Mouse (Mus musculus) splenic B cell, adult 2 months (primary cell): ENCODE results near the gene Ubxn10.

Source experiments
- DNase-seq: peaks from one replicate; pipeline ENCODE4 v3.0.0-alpha.2; 2011; ENCODE audit warnings: low read depth, low spot score
- H3K27me3 ChIP-seq: 2 replicates; pipeline ENCODE4 v1.6.1; 2012; ENCODE audit warnings: mild to moderate bottlenecking, low read length, moderate library complexity, mixed read lengths; ENCODE audit not compliant: control insufficient read depth, poor library complexity, insufficient read depth, severe bottlenecking
- H3K36me3 ChIP-seq: 2 replicates; pipeline ENCODE4 v1.6.1; 2012; ENCODE audit warnings: mild to moderate bottlenecking, low read length, moderate library complexity, mixed read lengths; ENCODE audit not compliant: control insufficient read depth, poor library complexity, insufficient read depth, severe bottlenecking

The Ubxn10 gene

DNA sequence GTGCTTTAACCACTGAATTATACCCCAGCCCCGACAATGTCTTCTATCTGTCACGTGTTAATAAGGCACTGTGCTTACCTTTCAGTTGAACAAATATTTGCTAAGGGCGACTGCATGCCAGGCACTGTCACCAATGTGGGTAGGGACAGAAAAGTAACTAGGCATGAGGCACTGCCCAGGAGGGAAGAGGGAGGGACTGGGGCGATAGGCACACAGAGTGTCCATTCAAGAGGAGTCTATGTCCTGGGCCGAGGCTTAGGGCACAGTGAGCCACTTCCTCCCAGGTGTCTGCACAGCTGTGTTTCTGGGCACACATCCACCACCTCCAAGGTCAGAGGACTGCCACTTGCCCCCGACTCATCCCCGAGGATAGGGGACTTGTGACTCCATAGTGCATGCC is at the start of gene Ubxn10:
Ubxn10 (minus strand) TSS at position 137 of the 400 bp plus-strand sequence.
- DNase-seq: no peak
- Histone ChIP-seq H3K27me3 (no peaks in the 10 kb centered on the region), H3K36me3 (no peaks in the 10 kb centered on the region)

DNA sequence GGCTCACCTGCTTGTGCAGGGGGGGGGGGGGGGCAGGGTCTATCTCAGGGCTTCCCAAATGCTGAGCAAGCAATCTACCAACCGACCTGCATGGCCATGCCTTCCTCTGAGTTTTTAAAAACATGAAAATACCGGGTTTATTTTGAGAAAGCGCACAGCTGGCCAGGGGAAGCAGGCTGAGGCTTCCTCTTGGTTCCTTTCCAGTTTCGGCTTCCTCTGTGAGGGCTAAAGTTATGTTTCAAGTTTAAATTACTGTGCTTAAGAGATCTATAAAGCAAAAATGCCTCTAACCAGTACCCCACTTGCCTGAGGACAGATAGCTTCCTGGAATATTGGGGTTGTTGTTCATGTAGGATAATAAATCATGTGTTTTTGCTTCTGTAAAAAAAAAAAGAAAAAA is 49.2 kb upstream of the Ubxn10 start:
- DNase-seq: no peak
- H3K27me3 ChIP-seq: no peaks in the 10 kb centered on the region; the same call in 1 of the 2 replicates
- H3K36me3 ChIP-seq: no peaks in the 10 kb centered on the region

- Histone ChIP-seq H3K27me3 (no peaks in the 10 kb centered on the region; the same call in 1 of the 2 replicates), H3K36me3 (no peaks in the 10 kb centered on the region)
- DNase-seq: no peak
Measured at GRCm38 (mm10) chr4:138785721-138786120, 48.8 kb upstream of the Ubxn10 start.

GRCm38 (mm10) chr4:138782098-138782497 is 45.1 kb upstream of the Ubxn10 start:
- Histone ChIP-seq H3K36me3 (no peaks in the 10 kb centered on the region), H3K27me3 (no peaks in the 10 kb centered on the region)
- no peak for DNase-seq

GRCm38 (mm10) chr4:138780300-138780699 is 43.3 kb upstream of the Ubxn10 start:
- Histone ChIP-seq H3K27me3 (no peaks in the 10 kb centered on the region), H3K36me3 (no peaks in the 10 kb centered on the region)
- DNase-seq: no peak

DNA sequence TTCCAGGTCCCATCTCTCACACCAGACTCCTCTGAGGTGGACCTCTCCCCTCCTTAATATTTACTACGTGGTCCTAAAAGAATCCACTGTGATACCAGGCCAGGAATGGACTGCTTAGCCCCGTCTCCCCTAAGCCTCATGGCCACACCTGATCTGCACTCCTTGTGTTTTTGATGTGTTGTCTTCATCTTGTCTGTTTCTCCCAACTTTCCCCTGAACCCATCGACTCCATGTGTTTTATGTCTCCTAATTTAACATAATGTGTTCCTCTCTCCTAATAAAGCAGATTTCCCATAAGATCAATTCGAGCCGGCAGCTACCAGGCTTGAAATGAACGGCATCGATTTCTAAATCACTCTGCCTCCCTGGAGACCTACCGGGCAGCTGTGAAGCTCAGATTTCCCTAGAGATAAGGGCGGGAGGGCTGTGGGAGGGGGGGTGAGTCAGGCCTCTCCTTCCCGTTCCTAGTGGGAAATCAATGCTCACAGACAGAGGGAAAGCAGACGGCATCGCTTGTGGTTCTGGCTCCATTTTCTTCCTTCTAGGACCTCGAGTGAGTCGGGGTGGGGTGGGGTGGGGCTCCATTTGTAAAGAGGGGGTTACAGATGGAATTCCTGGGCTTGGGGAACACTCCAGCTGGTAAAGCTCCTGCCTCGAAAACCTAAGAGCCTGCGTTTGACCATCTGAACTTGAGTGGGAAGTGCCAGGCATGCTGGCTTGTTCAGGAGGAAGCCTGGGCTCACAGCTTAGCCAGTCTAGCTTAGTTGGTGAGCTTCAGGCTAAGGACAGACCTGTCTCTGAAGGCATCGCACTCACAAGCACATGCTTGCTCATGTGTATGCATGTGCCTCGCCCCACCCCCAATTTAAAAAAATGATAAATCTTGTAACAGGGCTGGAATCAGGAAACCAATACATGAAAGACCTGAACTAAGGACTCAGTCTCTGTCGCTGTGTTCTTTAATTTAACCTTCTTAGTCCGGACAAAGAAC is 40.7 kb upstream of the Ubxn10 start:
- no peaks in the 10 kb centered on the region for H3K36me3 ChIP-seq
- H3K27me3 ChIP-seq: no peaks in the 10 kb centered on the region
- DNase-seq: no peak

DNA sequence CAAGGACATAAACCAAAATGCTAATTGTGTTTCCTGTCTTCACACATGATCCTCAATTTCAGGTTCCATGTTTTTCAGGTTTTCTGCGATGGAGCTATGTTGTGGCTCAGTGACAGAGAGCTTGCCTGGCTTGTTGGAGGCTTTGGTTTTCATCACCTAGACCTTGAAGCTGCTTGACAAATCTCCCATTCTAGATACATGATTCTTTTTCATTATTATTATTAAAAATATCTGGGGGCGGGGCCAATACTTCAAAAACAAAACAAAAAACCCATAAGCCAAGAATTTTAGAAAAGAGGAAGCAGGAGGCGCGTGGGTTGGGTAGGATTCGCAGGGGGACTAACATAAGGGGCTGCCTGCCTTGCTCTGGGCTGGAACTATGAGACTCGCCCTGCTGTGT is 38.5 kb upstream of the Ubxn10 start, which contains the start of gene Pla2g2d:
Pla2g2d (plus strand) TSS at position 301 of the 400 bp plus-strand sequence.
- Histone ChIP-seq H3K36me3 (no peaks in the 10 kb centered on the region), H3K27me3 (no peaks in the 10 kb centered on the region)
- DNase-seq: no peak

GRCm38 (mm10) chr4:138772386-138772785 is 35.4 kb upstream of the Ubxn10 start:
- no peaks in the 10 kb centered on the region for H3K36me3 ChIP-seq
- no peak for DNase-seq
- no peaks in the 10 kb centered on the region for H3K27me3 ChIP-seq

DNA sequence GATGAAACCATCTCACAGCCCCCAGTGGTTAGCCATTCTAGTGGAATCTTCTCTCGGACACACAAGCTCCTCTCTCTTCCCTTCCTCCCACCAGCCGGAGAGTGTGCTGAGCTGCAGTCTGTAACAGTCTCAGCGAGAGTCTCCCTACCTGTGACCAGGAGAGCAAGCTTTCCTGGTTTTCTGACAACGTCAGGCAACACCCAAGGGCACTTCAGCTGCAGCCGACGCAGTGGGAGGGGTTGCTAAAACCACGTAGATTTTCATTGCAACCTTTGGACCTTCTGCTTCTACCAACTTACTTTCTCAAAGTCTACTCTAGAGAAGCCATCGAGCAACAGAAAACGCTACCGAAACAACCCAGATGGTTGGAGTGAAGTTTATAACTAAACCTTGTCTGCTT is 35.0 kb upstream of the Ubxn10 start:
- no peak for DNase-seq
- Histone ChIP-seq H3K36me3 (no peaks in the 10 kb centered on the region), H3K27me3 (no peaks in the 10 kb centered on the region)

DNA sequence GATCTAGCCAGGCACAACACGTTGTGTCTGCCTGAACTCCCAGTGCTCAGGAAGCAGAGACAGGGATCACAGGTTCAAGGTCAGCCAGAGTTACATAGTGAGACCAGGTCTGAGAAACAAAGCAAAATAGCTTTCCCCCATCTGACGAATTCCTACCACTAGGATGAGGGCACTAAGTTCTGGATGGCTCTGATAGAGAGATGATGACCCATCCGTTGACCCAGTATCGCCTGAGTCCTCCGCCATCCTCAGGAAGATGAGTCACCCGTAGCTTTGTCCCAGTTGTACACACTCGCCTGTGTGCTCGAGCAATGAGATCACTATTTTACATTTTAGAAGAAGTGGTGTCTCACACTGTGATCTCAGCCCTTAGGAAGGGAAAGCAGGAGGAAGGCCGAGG is 25.3 kb upstream of the Ubxn10 start:
- Histone ChIP-seq H3K27me3 (no peaks in the 10 kb centered on the region), H3K36me3 (no peaks in the 10 kb centered on the region)
- no peak for DNase-seq

DNA sequence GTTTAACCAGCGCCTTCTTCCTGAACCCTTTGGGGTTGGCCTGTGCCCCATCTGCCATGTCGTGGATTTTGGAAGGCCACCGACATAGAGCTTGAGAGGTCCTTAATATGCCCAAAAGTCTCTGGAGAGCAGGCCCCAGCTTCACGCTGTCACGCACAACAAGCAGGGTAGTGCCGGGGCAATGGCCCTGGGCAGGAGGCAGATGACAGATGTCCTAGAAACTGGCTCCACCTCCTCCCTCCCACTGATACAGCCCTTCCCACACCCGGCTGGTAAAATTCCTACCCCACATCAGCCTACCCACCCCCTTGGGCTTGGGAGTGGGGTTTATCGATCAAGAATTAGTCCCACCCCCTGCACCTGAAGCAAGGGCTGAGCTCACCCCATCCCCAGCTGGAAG is 20.4 kb upstream of the Ubxn10 start, which contains the start of gene Pla2g2f:
Pla2g2f (minus strand) TSS at position 211 of the 400 bp plus-strand sequence.
- H3K36me3 ChIP-seq: no peaks in the 10 kb centered on the region
- no peak for DNase-seq
- no peaks in the 10 kb centered on the region for H3K27me3 ChIP-seq

GRCm38 (mm10) chr4:138755983-138756382 is 19.0 kb upstream of the Ubxn10 start:
- Histone ChIP-seq H3K27me3 (no peaks in the 10 kb centered on the region), H3K36me3 (no peaks in the 10 kb centered on the region)
- no peak for DNase-seq

DNA sequence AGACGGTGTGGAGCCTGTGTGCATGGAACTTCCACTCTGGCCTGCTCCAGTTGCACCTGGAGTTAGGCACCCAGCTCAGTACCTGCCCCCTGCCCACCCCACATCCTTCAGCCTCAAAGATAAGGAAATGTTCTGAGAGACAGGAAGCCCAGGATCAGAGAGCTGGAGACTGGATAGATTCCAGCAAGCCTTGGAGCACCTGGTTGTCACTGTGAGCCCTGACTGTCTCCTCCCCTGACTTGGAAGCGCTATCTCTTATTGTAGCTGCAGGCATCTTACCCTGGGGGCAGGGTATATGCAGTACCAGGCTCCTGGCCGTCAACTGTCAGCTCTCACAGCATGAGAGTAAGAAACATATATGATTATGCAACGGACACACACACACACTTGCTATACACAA is 18.5 kb upstream of the Ubxn10 start:
- H3K27me3 ChIP-seq: no peaks in the 10 kb centered on the region
- H3K36me3 ChIP-seq: no peaks in the 10 kb centered on the region
- DNase-seq: no peak

- Histone ChIP-seq H3K27me3 (no peaks in the 10 kb centered on the region), H3K36me3 (no peaks in the 10 kb centered on the region)
- no peak for DNase-seq
Measured at GRCm38 (mm10) chr4:138754432-138754831, 17.5 kb upstream of the Ubxn10 start.

- DNase-seq: no peak
- H3K36me3 ChIP-seq: no peaks in the 10 kb centered on the region
- no peaks in the 10 kb centered on the region for H3K27me3 ChIP-seq
Measured at GRCm38 (mm10) chr4:138753608-138754007, 16.6 kb upstream of the Ubxn10 start.
